Mouse (Mus musculus) embryonic facial prominence, embryonic 12.5 days (tissue): ENCODE data around the gene Ppt2. TPM values are rescaled to one million over a fixed set of nuclear protein-coding genes. Genes with fewer than 3 reads are reported as not detected.

Experiments used
- ATAC-seq: fragments of 200-750 bp; cut with Nextera tagmentation; 2 replicates; pipeline ENCODE4 v1.8.0; 2017; ENCODE audit not compliant: insufficient number of reproducible peaks, insufficient read depth, low FRiP score, low TSS enrichment
- H3K27ac ChIP-seq: fragments of 300-500 bp; sonication (generic); 2 replicates; pipeline ENCODE4 v1.5.1; 2016; ENCODE audit warnings: mild to moderate bottlenecking
- H3K27me3 ChIP-seq: fragments of 300-500 bp; sonication (generic); 2 replicates; pipeline ENCODE4 v1.6.1; 2016; ENCODE audit warnings: mild to moderate bottlenecking, moderate library complexity
- H3K36me3 ChIP-seq: fragments of 300-500 bp; sonication (generic); 2 replicates; pipeline ENCODE4 v1.6.1; 2016; ENCODE audit warnings: mild to moderate bottlenecking
- H3K4me1 ChIP-seq: fragments of 300-500 bp; sonication (generic); 2 replicates; pipeline ENCODE4 v1.6.1; 2016
- H3K4me2 ChIP-seq: fragments of 300-500 bp; sonication (generic); replicated peaks from 2 replicates; pipeline ENCODE4 v1.6.1; 2016; ENCODE audit warnings: mild to moderate bottlenecking, moderate library complexity
- H3K4me3 ChIP-seq: fragments of 300-500 bp; sonication (generic); 2 replicates; pipeline ENCODE4 v1.5.1; 2016; ENCODE audit warnings: mild to moderate bottlenecking
- H3K9ac ChIP-seq: fragments of 300-500 bp; sonication (generic); 2 replicates; pipeline ENCODE4 v1.6.1; 2016; ENCODE audit warnings: mild to moderate bottlenecking, moderate library complexity
- H3K9me3 ChIP-seq: fragments of 300-500 bp; sonication (generic); 2 replicates; pipeline ENCODE4 v1.6.1; 2016; ENCODE audit warnings: mild to moderate bottlenecking, moderate library complexity
- WGBS: fragments of 180-500 bp; shearing (Covaris S2); methylation state at CpG from one replicate; pipeline ENCODE4 v1.1.7; 2016; 5-methylcytosine and 5-hydroxymethylcytosine counted together
- polyA plus RNA-seq: library from polyadenylated mRNA; unstranded; fragments of >200 nt; fragmentation: Nextera tagmentation; extraction: Ambion mirVana; gene quantifications from 2 replicates; pipeline ENCODE4 v1.2.1, GENCODE M21; 2016

Gene Ppt2
- polyA plus RNA-seq, 1 experiment from 2014 or later: 18.0 TPM

DNA sequence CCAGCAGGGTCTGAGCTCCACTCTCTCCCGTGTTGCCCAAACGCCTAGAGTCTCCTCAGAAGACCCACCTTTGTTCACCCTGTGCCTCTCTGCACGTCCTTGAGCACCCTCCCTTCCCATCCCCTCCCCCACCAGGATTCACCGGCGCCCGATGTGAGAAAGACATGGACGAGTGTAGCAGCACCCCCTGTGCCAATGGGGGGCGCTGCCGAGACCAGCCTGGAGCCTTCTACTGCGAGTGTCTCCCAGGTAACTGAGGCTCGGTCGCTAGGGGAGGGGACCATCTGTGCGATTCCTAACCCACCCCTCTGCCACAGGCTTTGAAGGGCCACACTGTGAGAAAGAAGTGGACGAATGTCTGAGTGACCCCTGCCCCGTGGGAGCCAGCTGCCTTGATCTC, 55.9 kb downstream of the Ppt2 start:
- no peak for ATAC-seq
- Histone ChIP-seq H3K4me1 (no peaks in the 10 kb centered on the region), H3K27ac (no peak overlapping the region), H3K36me3 (no peaks in the 10 kb centered on the region), H3K9ac (no peak overlapping the region), H3K9me3 (no peaks in the 10 kb centered on the region), H3K27me3 (peaks cover 3% of the 10 kb centered on the region; the same call in 1 of the 2 replicates), H3K4me2 (no peak overlapping the region), H3K4me3 (no peak overlapping the region)
- 8% methylated on average over 15 of the region's 15 CpGs for WGBS

DNA sequence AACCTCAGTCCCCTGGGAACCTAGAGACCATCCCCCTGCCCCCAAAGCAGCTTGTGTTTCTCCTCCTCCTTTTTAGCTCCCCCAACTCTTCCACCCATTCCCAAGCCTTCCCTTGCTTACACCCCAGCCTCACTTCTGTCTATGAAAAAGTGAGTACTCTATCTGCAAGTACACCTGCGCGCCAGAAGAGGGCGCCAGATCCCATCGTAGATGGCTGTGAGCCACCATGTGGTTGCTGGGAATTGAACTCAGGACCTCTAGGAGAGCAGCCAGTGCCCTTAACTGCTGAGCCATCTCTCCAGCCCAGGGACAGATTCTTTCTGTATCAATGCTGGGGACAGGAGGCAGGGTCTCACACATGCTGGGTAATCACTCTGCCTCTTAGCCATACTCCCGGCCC, 56.4 kb downstream of the Ppt2 start:
- no peaks in the 10 kb centered on the region for H3K36me3 ChIP-seq
- H3K27ac ChIP-seq: no peak overlapping the region
- H3K9ac ChIP-seq: no peak overlapping the region
- H3K4me1 ChIP-seq: no peaks in the 10 kb centered on the region
- no peak for ATAC-seq
- peaks cover 3% of the 10 kb centered on the region; the same call in 1 of the 2 replicates for H3K27me3 ChIP-seq
- H3K4me3 ChIP-seq: no peak overlapping the region
- 14% methylated on average over 5 of the region's 5 CpGs for WGBS
- no peaks in the 10 kb centered on the region for H3K9me3 ChIP-seq
- no peak overlapping the region for H3K4me2 ChIP-seq

DNA sequence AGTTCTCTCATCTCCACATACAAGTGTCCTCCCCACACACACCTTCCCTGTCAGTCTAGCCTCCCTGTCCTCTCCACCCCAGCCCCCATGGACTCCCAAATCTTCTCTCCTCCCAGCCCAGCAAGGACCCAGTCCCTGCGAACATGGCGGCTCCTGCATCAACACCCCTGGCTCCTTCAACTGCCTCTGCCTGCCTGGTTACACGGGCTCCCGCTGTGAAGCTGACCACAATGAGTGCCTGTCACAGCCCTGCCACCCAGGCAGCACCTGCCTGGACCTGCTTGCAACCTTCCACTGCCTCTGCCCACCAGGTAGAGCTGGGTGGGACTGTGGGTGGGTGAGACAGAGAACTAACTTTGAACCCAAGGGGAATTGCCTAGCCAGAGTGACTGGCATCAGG, 58.4 kb downstream of the Ppt2 start:
- Histone ChIP-seq H3K4me3 (no peak overlapping the region), H3K4me1 (no peaks in the 10 kb centered on the region), H3K9me3 (no peaks in the 10 kb centered on the region), H3K36me3 (no peaks in the 10 kb centered on the region), H3K4me2 (no peak overlapping the region), H3K27ac (no peak overlapping the region), H3K9ac (no peak overlapping the region), H3K27me3 (peaks cover 3% of the 10 kb centered on the region; the same call in 1 of the 2 replicates)
- 72% methylated on average over 4 of the region's 4 CpGs for WGBS
- no peak for ATAC-seq

DNA sequence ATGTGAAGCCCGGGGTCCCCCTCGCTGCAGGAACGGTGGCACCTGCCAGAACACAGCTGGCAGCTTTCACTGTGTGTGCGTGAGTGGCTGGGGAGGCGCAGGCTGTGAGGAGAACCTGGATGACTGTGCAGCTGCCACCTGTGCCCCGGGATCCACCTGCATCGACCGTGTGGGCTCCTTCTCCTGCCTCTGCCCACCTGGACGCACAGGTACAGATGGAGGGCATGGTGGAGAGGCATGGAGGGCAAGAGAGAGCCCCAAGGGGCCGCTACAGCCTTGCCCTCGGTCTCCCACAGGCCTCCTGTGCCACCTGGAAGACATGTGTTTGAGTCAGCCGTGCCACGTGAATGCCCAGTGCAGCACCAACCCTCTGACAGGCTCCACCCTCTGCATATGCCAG, 59.9 kb downstream of the Ppt2 start:
- Histone ChIP-seq H3K4me3 (no peak overlapping the region), H3K4me1 (peaks cover 8% of the 10 kb centered on the region), H3K9me3 (no peaks in the 10 kb centered on the region), H3K4me2 (no peak overlapping the region), H3K36me3 (no peaks in the 10 kb centered on the region), H3K9ac (no peak overlapping the region), H3K27me3 (peaks cover 3% of the 10 kb centered on the region; the same call in 1 of the 2 replicates), H3K27ac (no peak overlapping the region)
- ATAC-seq: no peak
- 85% methylated on average over 13 of the region's 13 CpGs for WGBS

DNA sequence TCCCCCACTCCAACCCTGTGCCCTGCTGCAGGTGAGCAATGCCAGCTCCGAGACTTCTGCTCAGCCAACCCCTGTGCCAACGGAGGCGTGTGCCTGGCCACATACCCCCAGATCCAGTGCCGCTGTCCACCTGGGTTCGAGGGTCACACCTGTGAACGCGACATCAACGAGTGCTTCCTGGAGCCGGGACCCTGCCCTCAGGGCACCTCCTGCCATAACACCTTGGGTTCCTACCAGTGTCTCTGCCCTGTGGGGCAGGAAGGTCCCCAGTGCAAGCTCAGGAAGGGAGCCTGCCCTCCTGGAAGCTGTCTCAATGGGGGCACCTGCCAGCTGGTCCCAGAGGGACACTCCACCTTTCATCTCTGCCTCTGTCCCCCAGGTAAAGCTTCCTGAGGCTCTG, 61.0 kb downstream of the Ppt2 start:
- no peaks in the 10 kb centered on the region for H3K36me3 ChIP-seq
- no peak overlapping the region for H3K4me2 ChIP-seq
- H3K27me3 ChIP-seq: peaks cover 3% of the 10 kb centered on the region; the same call in 1 of the 2 replicates
- no peak overlapping the region; the same call in 1 of the 2 replicates for H3K9ac ChIP-seq
- WGBS: 66% methylated on average over 9 of the region's 9 CpGs
- H3K4me3 ChIP-seq: no peak overlapping the region
- H3K4me1 ChIP-seq: peaks cover 8% of the 10 kb centered on the region
- no peak for ATAC-seq
- H3K27ac ChIP-seq: no peak overlapping the region
- H3K9me3 ChIP-seq: no peaks in the 10 kb centered on the region

Other genes with a start within 250 kb of the Ppt2 start
- gene BC051142, start 229.7 kb downstream of the Ppt2 start, polyA plus RNA-seq: 0.81 and 1.00 TPM in 2 replicates
- gene Btnl4, start 151.2 kb downstream of the Ppt2 start, polyA plus RNA-seq: not detected in 2 replicates
- not detected in 2 replicates for gene Btnl6, start 111.2 kb downstream of the Ppt2 start, polyA plus RNA-seq
- 6.9 TPM in 2 replicates for gene Notch4, start 64.2 kb downstream of the Ppt2 start, polyA plus RNA-seq
- gene Gpsm3, start 38.7 kb downstream of the Ppt2 start, polyA plus RNA-seq: 3.5 and 6.3 TPM in 2 replicates
- 25.1 and 28.0 TPM in 2 replicates for gene Pbx2, start 37.2 kb downstream of the Ppt2 start, polyA plus RNA-seq
- 3.1 and 3.5 TPM in 2 replicates for gene Ager, start 30.6 kb downstream of the Ppt2 start, polyA plus RNA-seq
- gene Rnf5, start 24.8 kb downstream of the Ppt2 start, polyA plus RNA-seq: 139 TPM in 2 replicates
- gene Agpat1, start 24.2 kb downstream of the Ppt2 start, polyA plus RNA-seq: 54.8 and 62.8 TPM in 2 replicates
- 7.0 and 10.1 TPM in 2 replicates for gene Egfl8, start 12.5 kb downstream of the Ppt2 start, polyA plus RNA-seq
- 0.52 and 0.56 TPM in 2 replicates for gene Prrt1, start 1.0 kb upstream of the Ppt2 start, polyA plus RNA-seq
- 16.6 and 16.8 TPM in 2 replicates for gene Fkbpl, start 16.3 kb upstream of the Ppt2 start, polyA plus RNA-seq
- 110 TPM in 2 replicates for gene Atf6b, start 18.6 kb upstream of the Ppt2 start, polyA plus RNA-seq
- 0.01 and 0.05 TPM in 2 replicates for gene Tnxb, start 42.0 kb upstream of the Ppt2 start, polyA plus RNA-seq
- gene C4b, start 115.4 kb upstream of the Ppt2 start, polyA plus RNA-seq: 0.05 TPM in 1 of 2 replicates, not detected in the other
- gene Cyp21a1, start 176.1 kb upstream of the Ppt2 start, polyA plus RNA-seq: not detected in 2 replicates
- gene Stk19, start 208.4 kb upstream of the Ppt2 start, polyA plus RNA-seq: 21.5 and 23.8 TPM in 2 replicates
- gene Dxo, start 208.5 kb upstream of the Ppt2 start, polyA plus RNA-seq: 65.5 and 77.7 TPM in 2 replicates
- gene Skiv2l, start 221.7 kb upstream of the Ppt2 start, polyA plus RNA-seq: 61.6 and 64.3 TPM in 2 replicates
- 127 and 134 TPM in 2 replicates for gene Nelfe, start 221.9 kb upstream of the Ppt2 start, polyA plus RNA-seq
- gene Cfb, start 234.0 kb upstream of the Ppt2 start, polyA plus RNA-seq: 1.1 and 1.7 TPM in 2 replicates